Mouse (Mus musculus): ENCODE results near the gene Eif1ax. TPM values are rescaled to one million over a fixed set of nuclear protein-coding genes. Genes with fewer than 3 reads are reported as not detected.

The Eif1ax gene
- polyA plus RNA-seq (2012; fragmentation: generic; extraction: Trizol) = 127 TPM
- long read RNA-seq, experiment 1, full-length matches to known transcripts = 117 of 132 reads
- long read RNA-seq, experiment 1, partial matches to known transcripts = 12 of 132 reads
- long read RNA-seq, experiment 1, other reads (novel, unspliced or antisense) = 3 of 132 reads
- long read RNA-seq, experiment 2, full-length matches to known transcripts = 325 of 336 reads
- long read RNA-seq, experiment 2, partial matches to known transcripts = 3 of 336 reads
- long read RNA-seq, experiment 2, other reads (novel, unspliced or antisense) = 8 of 336 reads

DNA sequence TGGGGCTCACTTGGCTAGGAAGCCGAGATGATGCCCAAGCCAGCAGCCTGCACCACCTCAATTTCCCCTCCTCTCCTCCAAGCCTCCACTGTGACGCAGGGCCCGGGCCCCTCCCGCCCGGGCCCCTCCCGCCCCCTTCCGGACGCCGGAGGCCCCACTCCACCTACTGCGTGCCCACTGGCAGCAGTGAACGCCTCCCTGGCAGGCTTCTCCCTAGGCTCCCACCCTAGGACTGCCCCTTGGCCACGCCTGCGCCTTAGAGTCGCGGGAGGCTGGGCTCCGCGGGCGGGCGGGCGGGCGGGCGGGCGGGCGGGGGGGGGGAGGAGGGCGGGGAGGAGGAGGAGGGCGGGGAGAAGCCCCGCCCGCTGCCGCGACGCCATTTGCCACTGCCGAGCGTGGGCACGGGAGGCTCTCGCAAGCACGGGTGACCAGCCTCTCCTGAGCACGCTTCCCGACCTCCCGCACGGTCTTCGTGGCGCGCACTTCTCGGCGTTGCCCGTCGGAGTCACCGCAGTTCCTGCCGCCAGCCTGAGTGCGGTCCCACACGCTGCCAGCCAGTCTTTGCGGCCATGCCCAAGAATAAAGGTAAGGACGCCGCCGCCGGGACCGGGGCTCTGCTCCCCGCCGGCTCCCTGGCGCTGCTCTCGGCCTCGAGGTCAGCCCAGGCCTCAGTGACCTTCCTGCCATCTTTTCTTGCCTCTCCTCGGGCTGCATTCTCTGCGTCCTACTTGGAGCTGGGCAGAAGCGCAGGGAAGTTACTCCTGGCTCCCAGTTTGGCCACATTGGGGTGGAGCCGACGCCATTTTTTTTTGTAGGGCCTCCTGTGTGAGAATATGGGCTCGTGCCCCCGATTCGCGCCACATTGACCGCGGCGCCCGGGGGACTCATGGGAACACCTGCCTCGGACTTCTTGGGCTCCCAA is at the start of gene Eif1ax:
Eif1ax (plus strand) TSS at position 348 of the 922 bp plus-strand sequence.
- H3ac ChIP-seq (ENCODE audit: control insufficient read depth, insufficient read length, low read depth) = peak within 1 kb of the TSS; percentile 66
- H3K27me3 ChIP-seq (ENCODE audit: control insufficient read depth, insufficient read depth, insufficient read length) = no peaks in the 10 kb centered on the region
- peaks cover 39% of the 10 kb centered on the region for H3K79me2 ChIP-seq (ENCODE audit: control insufficient read depth, insufficient read depth)
- H3K4me3 ChIP-seq (ENCODE audit: insufficient read depth, poor library complexity, severe bottlenecking) = peak within 1 kb of the TSS; percentile 42
- TF ChIP-seq USF1 (IDR thresholded peaks at IDR 0.05; ENCODE audit: low read depth) = no peak
- no peak for TF ChIP-seq MYOG (IDR thresholded peaks at IDR 0.05; ENCODE audit: control insufficient read depth, extremely low read depth, insufficient read length)
- no peak for TF ChIP-seq CTCF (IDR thresholded peaks at IDR 0.05; ENCODE audit: control insufficient read depth, insufficient read depth, insufficient read length)
- no peak for TF ChIP-seq MAX (IDR thresholded peaks at IDR 0.05)
- TF ChIP-seq FOSL1 (IDR thresholded peaks at IDR 0.05; ENCODE audit: insufficient read depth, low read length, poor library complexity, severe bottlenecking) = no peak
- TF ChIP-seq MYOD1 (IDR thresholded peaks at IDR 0.05; ENCODE audit: control insufficient read depth, insufficient read length, low read depth) = no peak
- no peak for TF ChIP-seq CEBPB (IDR thresholded peaks at IDR 0.05; ENCODE audit: low read depth)
- peaks cover 24% of the 10 kb centered on the region for H3K36me3 ChIP-seq (ENCODE audit: control insufficient read depth, insufficient read depth)
- H3K79me3 ChIP-seq (ENCODE audit: low read depth) = peaks cover 37% of the 10 kb centered on the region

- Histone ChIP-seq H3K79me2 (ENCODE audit: control insufficient read depth, insufficient read depth) (no peaks in the 10 kb centered on the region), H3ac (ENCODE audit: control insufficient read depth, insufficient read length, low read depth) (no peak overlapping the region), H3K79me3 (ENCODE audit: low read depth) (no peaks in the 10 kb centered on the region), H3K27me3 (ENCODE audit: control insufficient read depth, insufficient read depth, insufficient read length) (no peaks in the 10 kb centered on the region), H3K36me3 (ENCODE audit: control insufficient read depth, insufficient read depth) (no peaks in the 10 kb centered on the region), H3K4me3 (ENCODE audit: insufficient read depth, poor library complexity, severe bottlenecking) (no peak overlapping the region)
- TF ChIP-seq FOSL1 (IDR thresholded peaks at IDR 0.05; ENCODE audit: insufficient read depth, low read length, poor library complexity, severe bottlenecking) = no peak
- TF ChIP-seq CEBPB (IDR thresholded peaks at IDR 0.05; ENCODE audit: low read depth) = no peak
- TF ChIP-seq CTCF (IDR thresholded peaks at IDR 0.05; ENCODE audit: control insufficient read depth, insufficient read depth, insufficient read length) = no peak
- TF ChIP-seq MAX (IDR thresholded peaks at IDR 0.05) = no peak
- no peak for TF ChIP-seq MYOD1 (IDR thresholded peaks at IDR 0.05; ENCODE audit: control insufficient read depth, insufficient read length, low read depth)
- TF ChIP-seq MYOG (IDR thresholded peaks at IDR 0.05; ENCODE audit: control insufficient read depth, extremely low read depth, insufficient read length) = no peak
- TF ChIP-seq USF1 (IDR thresholded peaks at IDR 0.05; ENCODE audit: low read depth) = no peak
Measured at GRCm38 (mm10) chrX:159364506-159364905, 7.5 kb upstream of the Eif1ax start.

GRCm38 (mm10) chrX:159372753-159373144 is 771 bp downstream of the Eif1ax start:
- Histone ChIP-seq H3K27me3 (ENCODE audit: control insufficient read depth, insufficient read depth, insufficient read length) (no peaks in the 10 kb centered on the region), H3K79me2 (ENCODE audit: control insufficient read depth, insufficient read depth) (peaks cover 39% of the 10 kb centered on the region), H3K4me3 (ENCODE audit: insufficient read depth, poor library complexity, severe bottlenecking) (peak overlapping the region; percentile 42), H3ac (ENCODE audit: control insufficient read depth, insufficient read length, low read depth) (peak overlapping the region; percentile 66), H3K36me3 (ENCODE audit: control insufficient read depth, insufficient read depth) (peaks cover 24% of the 10 kb centered on the region), H3K79me3 (ENCODE audit: low read depth) (peaks cover 37% of the 10 kb centered on the region)
- TF ChIP-seq FOSL1 (IDR thresholded peaks at IDR 0.05; ENCODE audit: insufficient read depth, low read length, poor library complexity, severe bottlenecking) = no peak
- TF ChIP-seq USF1 (IDR thresholded peaks at IDR 0.05; ENCODE audit: low read depth) = no peak
- no peak for TF ChIP-seq MYOG (IDR thresholded peaks at IDR 0.05; ENCODE audit: control insufficient read depth, extremely low read depth, insufficient read length)
- no peak for TF ChIP-seq CEBPB (IDR thresholded peaks at IDR 0.05; ENCODE audit: low read depth)
- TF ChIP-seq MYOD1 (IDR thresholded peaks at IDR 0.05; ENCODE audit: control insufficient read depth, insufficient read length, low read depth) = no peak
- no peak for TF ChIP-seq CTCF (IDR thresholded peaks at IDR 0.05; ENCODE audit: control insufficient read depth, insufficient read depth, insufficient read length)
- TF ChIP-seq MAX (IDR thresholded peaks at IDR 0.05) = no peak

DNA sequence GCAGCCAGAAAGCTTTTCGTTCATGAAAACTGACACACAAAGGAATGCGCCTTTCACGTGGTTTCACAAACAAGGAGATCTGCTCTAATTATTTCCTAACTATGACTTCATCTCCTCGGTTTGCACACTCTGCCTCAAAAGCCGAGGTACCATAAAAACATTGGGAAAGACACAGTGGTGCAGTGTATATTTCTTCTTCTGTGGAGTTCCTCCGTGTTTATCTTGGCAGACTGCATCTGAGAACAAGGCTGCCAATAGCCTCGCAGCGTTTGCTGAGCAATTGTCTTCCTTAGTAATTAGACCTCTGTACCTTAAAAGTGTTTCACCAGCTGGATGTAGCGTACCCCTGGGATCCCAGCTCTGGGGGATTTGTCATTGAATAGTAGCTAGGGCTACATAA is 15.1 kb downstream of the Eif1ax start:
- Histone ChIP-seq H3K79me2 (ENCODE audit: control insufficient read depth, insufficient read depth) (no peaks in the 10 kb centered on the region), H3K36me3 (ENCODE audit: control insufficient read depth, insufficient read depth) (peaks cover 34% of the 10 kb centered on the region), H3K27me3 (ENCODE audit: control insufficient read depth, insufficient read depth, insufficient read length) (no peaks in the 10 kb centered on the region), H3ac (ENCODE audit: control insufficient read depth, insufficient read length, low read depth) (no peak overlapping the region), H3K4me3 (ENCODE audit: insufficient read depth, poor library complexity, severe bottlenecking) (no peak overlapping the region), H3K79me3 (ENCODE audit: low read depth) (no peaks in the 10 kb centered on the region)
- TF ChIP-seq MYOG (IDR thresholded peaks at IDR 0.05; ENCODE audit: control insufficient read depth, extremely low read depth, insufficient read length) = no peak
- no peak for TF ChIP-seq CEBPB (IDR thresholded peaks at IDR 0.05; ENCODE audit: low read depth)
- no peak for TF ChIP-seq MAX (IDR thresholded peaks at IDR 0.05)
- TF ChIP-seq FOSL1 (IDR thresholded peaks at IDR 0.05; ENCODE audit: insufficient read depth, low read length, poor library complexity, severe bottlenecking) = no peak
- no peak for TF ChIP-seq CTCF (IDR thresholded peaks at IDR 0.05; ENCODE audit: control insufficient read depth, insufficient read depth, insufficient read length)
- no peak for TF ChIP-seq MYOD1 (IDR thresholded peaks at IDR 0.05; ENCODE audit: control insufficient read depth, insufficient read length, low read depth)
- no peak for TF ChIP-seq USF1 (IDR thresholded peaks at IDR 0.05; ENCODE audit: low read depth)

DNA sequence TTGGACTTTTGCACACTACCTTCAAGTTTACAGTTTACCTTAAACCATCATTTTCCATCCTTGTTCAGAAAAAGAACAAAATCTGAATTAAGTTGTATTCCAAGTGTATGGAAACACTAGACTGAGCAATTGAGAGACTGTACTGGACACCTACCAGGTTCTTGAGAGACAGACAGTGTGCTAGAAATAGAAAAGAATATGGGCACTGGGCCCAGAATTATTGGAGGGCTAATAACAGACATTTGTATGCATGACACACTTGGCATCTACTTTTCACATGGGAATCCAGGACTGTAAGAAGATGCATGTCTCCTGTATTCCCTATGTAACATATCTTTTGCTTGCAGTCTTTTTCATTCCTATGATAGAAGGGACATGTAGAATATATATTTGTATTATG is 17.0 kb downstream of the Eif1ax start:
- no peak overlapping the region for H3ac ChIP-seq (ENCODE audit: control insufficient read depth, insufficient read length, low read depth)
- no peak for TF ChIP-seq MYOD1 (IDR thresholded peaks at IDR 0.05; ENCODE audit: control insufficient read depth, insufficient read length, low read depth)

More for the DNA sequence above, 17.0 kb downstream of the Eif1ax start:
- peaks cover 23% of the 10 kb centered on the region for H3K36me3 ChIP-seq (ENCODE audit: control insufficient read depth, insufficient read depth)
- no peaks in the 10 kb centered on the region for H3K79me3 ChIP-seq (ENCODE audit: low read depth)
- no peaks in the 10 kb centered on the region for H3K27me3 ChIP-seq (ENCODE audit: control insufficient read depth, insufficient read depth, insufficient read length)
- H3K79me2 ChIP-seq (ENCODE audit: control insufficient read depth, insufficient read depth) = no peaks in the 10 kb centered on the region
- H3K4me3 ChIP-seq (ENCODE audit: insufficient read depth, poor library complexity, severe bottlenecking) = no peak overlapping the region
